In genomic region chr2:167129608-167129955, GRCm38 (mm10) we compare ENCODE assay signal across 8 mouse cellular contexts.
A peak's percentile ranks its signal among the peaks of the same experiment; 100 is the strongest.
DNase-seq lines count a peak whose midpoint lies in the region; ATAC-seq lines count a peak whose summit lies in the region.

No protein-coding gene starts in this region.

- H3K36me3 ChIP-seq in heart, embryonic 11.5 days (ENCODE audit: control insufficient read depth, insufficient read depth, low read length): no peaks in the 10 kb centered on the region
- no peaks in the 10 kb centered on the region for H3K36me3 ChIP-seq in forebrain, embryonic 16.5 days (ENCODE audit: control insufficient read depth, insufficient read depth)
- H3K36me3 ChIP-seq in limb, embryonic 10.5 days: no peaks in the 10 kb centered on the region
- H3K36me3 ChIP-seq in midbrain, embryonic 10.5 days: no peaks in the 10 kb centered on the region

- ATAC-seq in heart, embryonic 11.5 days (replicated peaks; ENCODE audit: insufficient number of reproducible peaks, low FRiP score, low TSS enrichment): no peak
- ATAC-seq in forebrain, embryonic 16.5 days: peak; percentile 47
- no peak for ATAC-seq in erythroid progenitor cell, adult 5-6 weeks (replicated peaks; ENCODE audit: low FRiP score, poor library complexity, severe bottlenecking)

- H3K27me3 ChIP-seq in heart, embryonic 11.5 days (ENCODE audit: control insufficient read depth, insufficient read depth, low read length): peaks cover 9% of the 10 kb centered on the region
- no peaks in the 10 kb centered on the region for H3K27me3 ChIP-seq in forebrain, embryonic 16.5 days (replicated peaks; ENCODE audit: control insufficient read depth, insufficient read depth, low read length)
- peaks cover 5% of the 10 kb centered on the region; the same call in 1 of the 2 replicates for H3K27me3 ChIP-seq in limb, embryonic 10.5 days (ENCODE audit: low read depth, poor library complexity, severe bottlenecking)
- no peaks in the 10 kb centered on the region for H3K27me3 ChIP-seq in midbrain, embryonic 10.5 days (ENCODE audit: low read depth, poor library complexity, severe bottlenecking)

- H3K9ac ChIP-seq in heart, embryonic 11.5 days (ENCODE audit: low read depth, low read length): 0 out of 2 replicates have a peak overlapping the region, but pooled peaks have one; percentile 12
- H3K9ac ChIP-seq in forebrain, embryonic 16.5 days (replicated peaks; ENCODE audit: low read depth, low read length): no peak overlapping the region

- peak overlapping the region; percentile 26 for H3K4me3 ChIP-seq in heart, embryonic 11.5 days (ENCODE audit: low read depth, low read length)
- no peak overlapping the region for H3K4me3 ChIP-seq in forebrain, embryonic 16.5 days (replicated peaks; ENCODE audit: low read length)
- peak overlapping the region; percentile 40 for H3K4me3 ChIP-seq in limb, embryonic 10.5 days
- H3K4me3 ChIP-seq in midbrain, embryonic 10.5 days: peak overlapping the region; percentile 18; the same call in 1 of the 2 replicates

- DNase-seq in heart, adult 18-20 months: no peak
- peak; percentile 56 for DNase-seq in limb, embryonic 10.5 days (ENCODE audit: low spot score)
- peak; percentile 18 for DNase-seq in midbrain, embryonic 10.5 days (ENCODE audit: low spot score)
- DNase-seq in yolk sac, embryonic 10.5 days (ENCODE audit: low spot score): no peak
- DNase-seq in thymus, adult 18-20 months: no peak

- H3K4me1 ChIP-seq in heart, embryonic 11.5 days (ENCODE audit: control insufficient read depth, insufficient read depth, low read length): peaks cover 18% of the 10 kb centered on the region
- peaks cover 17% of the 10 kb centered on the region for H3K4me1 ChIP-seq in forebrain, embryonic 16.5 days (replicated peaks; ENCODE audit: control insufficient read depth, insufficient read depth, low read length)
- peaks cover 31% of the 10 kb centered on the region for H3K4me1 ChIP-seq in limb, embryonic 10.5 days
- H3K4me1 ChIP-seq in midbrain, embryonic 10.5 days: peaks cover 27% of the 10 kb centered on the region

- peak overlapping the region; percentile 62; the same call in 1 of the 2 replicates for H3K27ac ChIP-seq in heart, embryonic 11.5 days (ENCODE audit: low read depth, low read length)
- H3K27ac ChIP-seq in forebrain, embryonic 16.5 days (ENCODE audit: low read length): no peak overlapping the region
- peak overlapping the region; percentile 67 for H3K27ac ChIP-seq in limb, embryonic 10.5 days
- H3K27ac ChIP-seq in midbrain, embryonic 10.5 days (replicated peaks): 0 out of 2 replicates have a peak overlapping the region, but pooled peaks have one; percentile 10

- peak overlapping the region; percentile 68 for H3K4me2 ChIP-seq in heart, embryonic 11.5 days
- peak overlapping the region; percentile 18; the same call in 1 of the 2 replicates for H3K4me2 ChIP-seq in forebrain, embryonic 16.5 days (ENCODE audit: low read length)

- no peaks in the 10 kb centered on the region for H3K9me3 ChIP-seq in heart, embryonic 11.5 days (replicated peaks; ENCODE audit: control insufficient read depth, low read length)
- H3K9me3 ChIP-seq in forebrain, embryonic 16.5 days (ENCODE audit: control insufficient read depth, low read length): no peaks in the 10 kb centered on the region
- H3K9me3 ChIP-seq in limb, embryonic 10.5 days (replicated peaks): no peaks in the 10 kb centered on the region
- no peaks in the 10 kb centered on the region for H3K9me3 ChIP-seq in midbrain, embryonic 10.5 days (replicated peaks)

- WGBS in heart, embryonic 11.5 days (ENCODE audit: insufficient replicate concordance): 23% methylated on average over 9 of the region's 9 CpGs
- 16% methylated on average over 9 of the region's 9 CpGs for WGBS in forebrain, embryonic 16.5 days
- 11% methylated on average over 9 of the region's 9 CpGs for WGBS in limb, embryonic 10.5 days
- 30% methylated on average over 9 of the region's 9 CpGs for WGBS in midbrain, embryonic 10.5 days

Comparison
In these comparisons a context has a peak if more than half of its experiments do, and no peak if none do; other contexts are left out.
1. DNase-seq: peak in limb, embryonic 10.5 days (single experiment) and midbrain, embryonic 10.5 days (single experiment); none in heart, adult 18-20 months (0 of 2), yolk sac, embryonic 10.5 days (single experiment) and thymus, adult 18-20 months (0 of 2).